Mouse (Mus musculus) layer of hippocampus, postnatal 36 days (tissue): Measurements from ENCODE around the gene Lrmp. TPM values are rescaled to one million over a fixed set of nuclear protein-coding genes. Genes with fewer than 3 reads are reported as not detected.
"Not testable (repeated sequence)": the region's sequence is repeated elsewhere in the genome, so short reads cannot be mapped to it uniquely, and the experiment has no call there.

Experiments used
- DNase-seq, 2 experiments: peaks; one replicate each; pipeline ENCODE4 v3.0.0; 2022
- total RNA-seq, 2 experiments: library from RNA; stranded (reverse); gene quantifications; 2 replicates each; pipeline ENCODE4 v1.2.3; 2021

Lrmp gene
- total RNA-seq, 2 experiments from 2014 or later = 3.2 to 3.3 TPM

DNA sequence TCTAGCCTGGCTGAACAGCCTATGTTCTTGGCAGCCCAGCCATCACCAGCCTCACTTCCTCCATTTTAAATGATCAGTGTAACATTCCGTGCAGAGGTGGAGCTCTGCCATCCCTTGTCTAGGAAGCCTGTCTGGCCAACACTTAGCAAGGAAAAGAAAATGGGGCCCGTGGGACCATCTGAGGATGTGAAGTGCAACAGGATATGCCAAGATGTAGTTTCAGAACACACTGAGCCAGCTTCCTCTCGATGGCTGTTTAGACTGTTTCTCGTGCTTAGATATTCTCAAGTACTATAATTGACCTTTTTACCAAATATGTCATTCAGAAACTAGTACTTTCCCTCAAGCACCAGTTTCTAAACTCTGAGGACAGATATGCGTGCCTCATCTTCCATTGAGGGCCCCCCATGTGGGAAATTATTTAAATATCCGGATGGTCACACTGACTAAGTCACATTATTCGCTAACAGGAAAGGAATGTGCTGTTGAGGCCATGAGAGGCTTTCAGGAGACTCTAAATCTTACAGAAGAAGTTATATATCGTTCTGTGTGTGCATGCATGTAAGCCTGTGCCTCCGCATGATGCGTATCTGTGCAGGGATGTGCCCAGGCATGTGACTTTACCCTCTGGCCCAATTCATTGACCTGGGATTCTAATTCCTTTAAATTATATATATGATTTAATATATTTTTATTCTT lies 11.1 kb upstream of the Lrmp start:
- no peak for DNase-seq

DNA sequence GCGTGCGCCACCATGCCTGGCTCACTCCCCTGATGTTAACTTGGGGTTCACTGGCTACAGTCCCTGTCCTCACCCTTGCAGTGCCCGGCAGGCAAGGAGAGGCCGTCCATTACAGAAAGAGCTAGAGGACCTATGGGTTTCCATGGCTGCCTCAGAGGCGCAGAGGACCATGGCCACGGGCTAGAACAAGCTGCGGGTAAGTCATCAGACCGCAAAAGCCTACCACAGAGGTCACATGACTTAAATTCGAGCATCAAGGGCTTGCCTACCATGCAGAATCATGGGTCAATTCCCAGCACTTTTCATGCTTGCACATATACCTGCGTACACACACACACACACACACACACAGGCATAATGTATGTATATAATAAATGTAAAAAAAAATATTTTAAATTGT lies 10.0 kb upstream of the Lrmp start:
- no peak for DNase-seq

DNA sequence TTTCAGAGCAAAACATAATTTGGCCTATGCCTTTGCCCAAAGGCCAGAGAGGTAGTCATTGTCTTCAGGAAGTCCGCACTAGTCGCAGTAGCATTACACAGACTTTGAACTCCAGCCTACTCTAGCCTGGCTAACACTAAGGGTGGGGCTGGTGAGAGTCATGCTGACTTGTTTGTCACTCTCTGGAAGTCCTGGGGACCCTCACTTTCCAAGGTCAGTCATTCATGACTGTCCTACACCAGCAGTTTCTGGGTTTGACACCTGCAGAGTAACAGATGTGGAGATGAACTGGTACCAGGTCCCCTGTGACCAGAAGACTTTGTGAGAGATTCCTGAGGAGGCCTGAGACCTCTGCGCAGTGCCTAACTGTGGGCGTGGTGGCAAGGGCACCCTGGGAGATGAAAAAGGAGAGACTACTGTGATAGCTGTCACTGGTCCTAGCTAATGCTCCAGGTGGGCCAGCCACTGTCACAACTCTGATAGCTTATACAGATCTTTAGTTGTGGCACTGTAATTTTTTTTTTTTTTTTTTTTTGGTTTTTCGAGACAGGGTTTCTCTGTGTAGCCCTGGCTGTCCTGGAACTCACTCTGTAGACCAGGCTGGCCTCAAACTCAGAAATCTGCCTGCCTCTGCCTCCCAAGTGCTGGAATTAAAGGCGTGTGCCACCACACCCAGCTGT lies 9.2 kb upstream of the Lrmp start:
- DNase-seq = no peak

DNA sequence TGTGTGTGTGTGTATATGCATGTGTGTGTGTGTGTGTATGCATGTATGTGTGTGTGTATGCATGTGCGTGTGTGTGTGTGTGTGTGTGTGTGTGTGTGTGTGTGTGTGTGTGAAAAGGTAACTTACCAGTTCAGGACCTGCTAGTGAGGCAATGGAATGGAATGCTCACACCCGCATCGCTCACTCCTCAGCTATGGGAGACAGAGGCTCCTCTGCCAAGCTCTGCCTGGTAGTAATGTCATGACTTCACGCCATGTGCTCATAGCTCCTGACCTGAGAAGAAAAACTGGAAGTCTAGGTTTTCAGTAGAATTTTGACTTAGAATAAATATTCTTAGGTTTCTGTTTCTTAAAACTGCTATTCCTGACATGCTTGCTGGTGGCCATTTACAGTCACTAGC lies 4.7 kb upstream of the Lrmp start:
- no peak for DNase-seq

DNA sequence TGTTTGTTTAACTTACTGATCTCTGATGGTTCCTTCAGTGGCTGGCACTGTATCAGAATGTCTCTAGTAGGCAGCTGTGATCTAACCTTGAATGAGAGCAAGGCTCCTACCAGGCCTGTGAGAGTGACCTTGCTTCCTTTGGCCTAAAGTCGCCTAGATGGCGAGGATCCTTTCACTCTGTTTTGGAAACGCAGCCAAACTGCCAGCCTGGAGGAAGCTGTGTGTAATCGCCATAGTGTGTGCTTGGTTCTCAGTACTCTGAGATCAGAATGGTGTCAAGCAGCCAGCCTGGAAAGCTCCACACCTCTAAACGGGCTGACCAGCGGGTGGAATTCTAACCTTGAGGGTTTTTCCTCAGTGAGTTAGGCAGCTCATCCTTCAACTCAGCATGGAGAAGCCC lies 2.6 kb upstream of the Lrmp start:
- DNase-seq = no peak

DNA sequence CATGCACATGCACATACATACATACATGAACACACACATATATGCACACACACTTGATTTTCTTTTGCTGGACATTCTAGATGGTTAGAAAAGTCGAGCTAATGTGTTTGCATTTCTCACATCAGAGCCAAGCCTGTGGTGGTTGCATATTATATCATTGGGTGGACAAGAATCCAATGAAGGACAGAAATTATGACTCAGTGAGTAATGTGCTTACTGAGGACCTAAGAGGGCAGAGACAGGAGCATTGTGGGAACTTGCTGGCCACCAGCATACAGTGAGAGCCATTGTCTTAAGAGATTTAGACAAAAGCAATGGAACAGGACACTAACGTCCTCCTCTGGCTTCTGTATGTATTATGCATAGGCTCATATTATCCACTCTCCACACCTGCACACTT lies 892 bp upstream of the Lrmp start:
- no peak for DNase-seq

DNA sequence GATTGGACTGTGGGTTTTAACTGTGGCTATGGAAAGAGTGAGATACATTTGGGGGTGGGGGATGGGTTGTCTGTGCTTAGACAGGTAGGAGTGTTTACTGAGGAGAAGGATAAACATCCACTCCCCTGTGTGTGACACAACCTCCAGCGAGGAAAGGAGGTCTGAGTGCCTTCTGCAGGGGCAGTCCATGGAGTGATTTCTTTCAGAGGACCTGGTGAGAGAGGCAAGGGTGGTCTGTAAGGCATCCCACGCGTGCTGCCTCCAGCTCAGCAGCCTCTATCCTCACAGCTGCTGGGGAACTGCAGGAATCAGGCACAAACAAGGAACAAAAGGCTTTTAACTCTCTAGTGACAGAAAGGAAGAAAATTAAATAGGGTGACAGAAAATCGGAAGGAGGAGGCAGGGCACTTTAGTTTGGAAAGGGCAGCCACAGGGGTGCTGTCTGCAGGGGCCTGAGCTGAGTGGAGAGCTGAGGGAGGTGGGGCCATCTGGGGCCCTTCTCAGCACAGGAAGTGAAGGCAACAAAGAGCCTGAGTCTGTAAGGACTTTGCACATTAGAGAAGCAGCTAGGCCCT lies 732 bp downstream of the Lrmp start:
- DNase-seq = no peak

DNA sequence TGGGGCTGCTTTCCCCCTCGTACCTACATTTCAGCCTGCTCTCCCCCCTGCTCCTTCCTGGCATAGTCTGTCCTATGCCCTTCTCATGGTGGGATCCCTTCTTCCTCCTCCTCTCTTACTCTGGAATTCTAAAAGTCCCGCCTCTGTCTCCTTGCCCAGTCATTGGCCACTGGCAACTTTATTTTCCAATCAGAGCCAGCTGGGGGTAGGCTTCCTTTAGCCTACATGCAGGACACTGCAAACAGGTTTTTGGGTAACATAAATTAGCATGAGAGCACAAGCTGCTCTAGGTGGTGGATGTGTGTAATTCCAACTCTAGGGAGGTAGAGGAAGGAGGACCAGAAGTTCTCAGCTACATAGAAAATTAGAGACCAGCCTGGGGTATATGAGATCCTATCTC lies 4.6 kb downstream of the Lrmp start:
- DNase-seq = no peak

DNA sequence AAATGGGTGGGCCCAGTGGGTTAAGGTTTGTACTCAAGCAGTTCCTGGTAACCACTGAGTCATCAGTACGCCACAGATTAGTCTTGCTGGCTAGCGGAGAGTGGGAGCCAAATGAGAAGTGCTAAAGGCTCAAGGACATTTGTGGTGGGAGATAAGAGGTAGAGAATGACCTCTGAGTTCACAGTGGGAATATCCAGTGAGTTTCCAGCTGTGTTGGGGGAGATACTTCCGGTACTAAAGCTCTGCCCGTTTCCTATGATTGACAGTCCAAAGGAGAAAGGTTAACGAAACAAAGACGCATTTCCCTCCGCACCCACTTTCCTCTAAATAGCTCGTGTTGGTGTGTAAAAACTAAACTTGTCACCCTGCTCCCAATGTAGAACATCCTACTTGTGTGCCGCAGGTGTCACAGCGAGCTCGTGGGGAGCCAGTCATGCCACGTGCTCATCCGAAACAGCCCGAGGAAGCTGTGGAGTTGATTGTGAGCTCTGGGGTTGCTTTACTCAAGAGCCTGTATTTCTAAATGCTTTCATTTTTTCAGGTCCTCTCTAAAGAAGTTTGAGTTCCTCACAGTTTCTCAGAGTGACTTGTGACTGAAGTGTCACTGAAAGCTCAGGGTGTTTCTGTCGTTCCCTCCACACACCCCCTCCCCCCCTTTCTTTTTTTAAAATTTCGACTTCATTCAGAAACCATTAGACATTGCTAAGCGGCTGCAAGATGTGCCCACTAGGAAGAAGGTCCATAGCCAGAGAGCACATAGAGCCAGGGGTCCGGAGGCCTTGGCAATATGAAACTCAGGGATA lies 5.5 kb downstream of the Lrmp start:
- DNase-seq = no peak

DNA sequence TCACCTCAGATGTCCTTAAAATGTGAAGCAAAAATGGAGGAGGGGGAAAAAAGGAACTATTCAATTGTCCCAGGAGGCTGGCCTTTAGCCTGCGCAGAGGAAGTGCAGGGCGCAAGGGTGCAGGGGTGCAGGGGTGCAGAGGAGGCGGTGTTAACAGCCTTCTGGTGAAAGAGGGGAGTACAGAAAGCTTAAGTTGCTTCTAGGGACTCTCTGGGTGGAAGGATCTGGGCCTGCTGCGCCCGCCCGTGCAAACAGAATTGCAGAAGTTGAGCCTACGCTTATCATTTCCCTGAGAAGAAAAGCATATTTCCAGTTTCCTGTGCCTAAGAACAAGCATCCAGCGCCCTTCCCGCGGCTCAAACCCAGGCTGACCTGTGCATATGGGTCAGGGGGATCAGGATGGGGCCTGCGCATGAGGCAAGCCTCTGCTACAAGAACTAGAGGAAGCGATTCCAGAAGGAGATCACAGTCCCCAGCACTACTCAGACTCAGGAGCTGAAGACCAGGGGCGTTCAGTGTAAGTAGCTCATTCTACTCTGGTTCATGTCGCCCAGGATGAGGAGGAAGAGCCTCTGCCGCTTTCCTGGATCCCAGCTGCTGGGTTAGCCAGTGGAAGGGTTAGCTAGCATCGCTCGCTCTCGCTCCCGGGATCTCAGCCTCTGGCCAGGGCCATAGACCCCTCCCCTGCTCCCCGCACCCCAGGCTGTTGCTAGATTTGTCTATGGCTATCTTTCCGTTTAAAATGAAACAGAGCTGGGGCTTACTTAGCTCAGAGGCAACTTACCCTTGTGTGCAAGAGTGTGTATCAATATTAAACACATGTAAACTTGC lies 6.4 kb downstream of the Lrmp start:
- no peak for DNase-seq

DNA sequence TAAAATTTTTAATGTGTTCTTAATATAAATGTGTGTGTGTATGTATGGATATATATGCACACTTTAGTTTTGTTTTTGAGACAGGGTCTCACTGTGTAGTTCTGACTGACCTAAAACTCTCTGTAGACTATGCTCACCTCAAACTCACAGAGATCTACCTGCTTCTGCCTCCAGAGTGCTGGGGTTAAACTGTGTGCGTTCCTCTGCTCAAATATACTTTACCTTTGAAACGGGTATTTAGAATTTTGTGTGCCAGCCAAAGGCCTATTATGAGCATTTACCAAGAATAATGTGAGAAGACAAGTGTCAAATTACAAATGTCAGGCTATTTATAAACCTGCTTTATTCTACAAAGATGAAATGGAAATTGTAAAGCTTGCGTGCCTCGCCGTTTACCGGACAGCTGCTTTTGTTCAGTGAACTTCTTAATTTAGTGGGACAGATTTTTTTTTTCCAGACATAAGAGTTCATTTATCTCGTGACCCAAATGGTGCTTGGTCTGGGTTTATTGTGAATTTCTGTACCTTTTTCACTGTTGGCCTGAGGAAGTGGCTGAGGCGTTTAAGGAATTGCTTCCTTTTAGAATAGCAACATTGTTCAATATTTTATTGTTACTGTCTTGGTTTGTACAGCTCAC lies 7.1 kb downstream of the Lrmp start:
- no peak for DNase-seq

DNA sequence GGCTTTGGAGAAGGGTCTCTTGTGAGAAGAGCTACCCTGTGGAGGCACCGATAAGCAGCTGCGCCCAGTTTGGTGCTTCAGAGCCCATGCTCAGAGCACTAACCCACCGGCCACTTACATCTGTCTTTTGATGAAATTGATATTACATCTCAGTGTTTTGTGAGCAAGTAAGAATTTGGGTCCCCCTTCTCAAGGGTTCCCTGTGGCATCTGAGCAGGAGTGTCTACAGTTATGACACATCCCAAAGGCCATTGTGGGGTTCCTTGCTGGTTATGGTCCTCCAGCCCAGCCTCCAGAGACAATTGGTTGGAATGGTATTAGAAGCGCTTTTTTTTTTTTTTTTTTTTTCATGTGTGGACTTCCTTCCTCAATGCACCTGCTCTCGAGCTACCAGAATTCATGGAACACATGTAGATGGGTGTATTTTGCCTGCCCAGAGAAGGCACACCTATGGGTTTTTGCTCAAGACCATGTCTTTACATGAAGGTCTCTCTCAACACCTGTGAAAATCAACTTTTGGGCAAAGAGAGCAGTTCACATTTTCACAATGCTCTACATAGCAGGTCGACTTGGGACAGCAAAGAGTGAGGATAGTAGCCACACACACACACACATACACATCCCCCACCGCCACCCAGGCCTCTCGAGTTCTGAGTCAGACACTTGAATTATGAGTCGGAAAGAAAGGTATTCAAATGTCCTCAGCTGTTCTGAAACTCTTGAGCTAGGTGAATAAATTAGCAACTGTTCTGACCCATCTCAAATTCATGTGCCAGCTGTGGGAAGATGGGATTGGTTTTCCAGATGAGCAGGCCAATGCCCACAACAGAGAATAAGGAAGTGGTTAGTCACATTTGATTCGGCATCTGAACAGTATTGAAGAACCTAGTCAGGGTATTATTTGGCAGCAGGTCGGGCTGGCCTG lies 7.9 kb downstream of the Lrmp start:
- DNase-seq = no peak

DNA sequence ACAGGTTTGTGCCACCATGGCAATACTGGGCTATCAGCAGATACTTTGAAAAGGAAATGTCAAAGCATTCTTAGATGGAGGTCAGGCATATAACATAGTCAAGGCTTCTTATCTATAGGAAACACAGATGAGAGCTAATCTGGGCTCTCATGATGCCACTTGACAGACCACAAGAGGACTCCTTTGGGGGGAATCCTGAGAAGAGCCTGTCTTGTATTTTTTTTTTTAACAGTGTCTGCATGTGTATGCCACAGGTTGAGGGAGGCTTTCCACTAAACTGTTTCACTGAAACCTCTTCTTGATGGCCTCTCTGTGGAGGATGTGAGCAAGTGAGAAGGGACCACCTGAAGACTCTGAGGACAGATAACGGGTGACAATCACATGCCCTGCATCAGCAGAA lies 9.2 kb downstream of the Lrmp start:
- no peak for DNase-seq

DNA sequence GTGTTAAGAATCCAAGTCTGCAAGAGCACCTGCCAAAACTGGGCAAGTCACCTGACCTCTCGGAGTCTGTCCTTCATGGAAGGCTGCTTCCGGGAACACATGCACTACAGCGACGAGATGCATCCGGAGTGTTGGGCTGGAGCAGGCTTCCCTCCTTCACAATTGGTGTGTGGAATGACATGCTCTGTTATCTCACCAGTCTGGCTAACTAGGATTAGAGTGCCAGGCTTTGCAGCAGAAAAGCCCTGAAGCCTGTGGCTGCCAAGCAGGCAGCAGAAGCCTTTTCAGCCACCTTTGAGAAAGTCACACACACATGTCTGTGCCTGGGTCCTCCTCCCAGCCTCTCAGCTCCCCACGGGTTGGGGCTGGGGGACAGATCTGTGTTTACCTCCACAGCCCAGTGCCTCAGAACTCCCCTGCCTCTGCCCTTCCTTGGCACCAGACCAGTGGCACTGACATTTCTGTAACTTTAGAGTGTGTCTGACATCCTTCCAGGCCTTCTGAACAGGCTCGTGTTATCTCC lies 10.2 kb downstream of the Lrmp start:
- DNase-seq = no peak

DNA sequence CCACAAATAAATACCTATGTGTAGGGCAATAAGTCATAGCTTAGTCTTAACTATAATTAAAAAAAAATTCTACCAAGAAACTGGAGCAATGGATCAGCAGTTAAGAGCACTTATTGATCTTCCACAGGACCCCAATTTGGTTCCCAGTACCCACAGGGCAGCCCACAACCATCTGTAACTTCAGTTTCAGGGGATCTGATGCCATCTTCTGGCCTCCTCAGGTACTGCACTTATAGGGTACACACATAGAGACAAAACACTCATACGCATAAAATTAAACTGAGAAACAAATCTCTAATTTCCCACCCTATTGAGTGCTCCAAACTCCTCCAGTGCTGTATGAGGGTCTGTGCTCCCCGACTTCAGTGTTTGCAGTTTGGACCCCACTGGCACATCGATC lies 12.2 kb downstream of the Lrmp start:
- no peak for DNase-seq

DNA sequence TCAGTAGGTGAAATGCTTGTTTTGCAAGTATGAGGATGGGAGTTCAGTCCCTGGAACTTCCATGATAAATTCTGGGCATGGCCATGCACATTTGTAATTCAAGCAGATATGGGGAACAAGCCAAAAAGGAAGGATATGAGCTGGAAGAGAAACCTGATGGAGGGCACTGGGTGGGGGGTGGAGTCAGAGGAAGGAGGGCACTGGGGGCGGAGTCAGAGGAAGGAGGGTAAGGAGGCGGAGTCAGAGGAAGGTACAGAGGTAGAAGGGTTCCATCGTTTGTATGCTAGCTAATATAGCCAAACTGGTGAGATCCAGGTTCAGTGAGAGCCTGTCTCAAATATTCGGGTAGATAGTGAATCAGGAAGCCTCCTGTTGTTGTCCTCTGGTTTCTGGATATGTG lies 14.1 kb downstream of the Lrmp start:
- DNase-seq = no peak

DNA sequence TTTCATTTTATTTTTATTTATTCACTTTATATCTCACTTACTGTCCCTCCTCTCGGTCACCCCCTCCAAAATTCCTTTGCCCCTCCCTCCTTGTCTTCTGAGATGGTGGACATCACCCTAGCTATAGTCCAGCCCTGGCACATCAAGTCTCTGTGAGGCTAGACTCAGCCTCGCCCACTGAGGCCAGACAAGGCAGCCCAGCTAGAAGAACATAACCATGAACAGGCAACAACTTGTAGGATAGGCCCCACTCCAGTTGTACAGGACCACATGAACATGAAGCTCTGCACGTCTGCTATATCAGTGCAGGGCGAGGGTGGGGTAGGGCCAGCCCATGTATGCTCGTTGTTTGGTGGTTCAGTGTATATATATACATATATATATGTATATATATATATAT lies 16.5 kb downstream of the Lrmp start:
- no peak for DNase-seq

DNA sequence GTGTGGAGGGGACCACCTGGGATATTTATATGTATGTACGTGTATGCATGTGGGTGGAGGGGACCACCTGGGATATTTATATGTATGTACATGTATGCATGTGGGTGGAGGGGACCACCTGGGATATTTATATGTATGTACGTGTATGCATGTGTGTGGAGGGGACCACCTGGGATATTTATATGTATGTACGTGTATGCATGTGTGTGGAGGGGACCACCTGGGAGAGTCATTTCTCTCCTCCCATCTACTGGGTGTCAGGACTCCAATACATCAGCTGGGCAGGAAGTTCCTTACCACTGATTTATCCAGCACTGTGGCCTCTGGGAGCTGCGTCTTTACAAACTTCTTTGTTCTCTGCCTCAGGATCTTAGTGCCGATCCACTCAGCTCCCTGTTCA lies 17.5 kb downstream of the Lrmp start:
- not testable (repeated sequence) for DNase-seq

DNA sequence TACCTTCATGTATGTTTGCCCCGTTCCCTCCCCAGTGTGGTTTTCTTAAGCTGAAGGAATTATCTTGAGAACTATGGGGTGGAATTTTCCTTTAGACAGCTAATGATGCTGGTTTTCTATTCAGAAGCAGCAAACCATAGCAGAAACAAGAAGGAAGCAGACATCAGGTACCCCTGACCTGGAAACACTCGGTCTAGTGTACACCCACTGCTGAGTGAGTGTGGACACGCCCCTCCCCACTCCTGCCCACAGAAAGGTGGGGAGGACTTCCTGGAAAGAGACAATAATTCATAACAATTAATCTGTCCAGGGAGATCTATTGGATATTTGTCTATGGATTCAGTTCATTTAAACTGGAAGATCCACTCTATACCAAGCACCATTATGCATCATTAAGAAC lies 19.8 kb downstream of the Lrmp start:
- DNase-seq = no peak

DNA sequence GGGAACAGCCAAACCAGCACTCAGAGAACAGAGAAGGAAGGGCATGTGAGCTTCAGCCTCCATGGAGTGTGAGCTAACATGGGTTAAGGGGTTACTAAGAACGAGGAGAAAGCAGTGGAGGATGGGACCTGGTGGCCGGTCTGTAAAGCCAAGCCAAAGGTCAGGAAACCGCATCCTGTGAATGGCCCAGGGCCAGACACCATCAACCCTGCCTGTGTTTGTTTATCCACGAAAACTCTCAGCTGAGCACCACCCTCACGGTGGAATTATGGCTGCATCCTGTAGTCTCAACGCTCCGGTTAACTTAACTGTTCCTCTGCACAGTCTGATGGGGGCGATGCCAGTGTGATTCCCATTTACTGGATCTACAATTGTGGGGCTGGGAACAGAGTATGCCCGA lies 20.4 kb downstream of the Lrmp start:
- DNase-seq = no peak

DNA sequence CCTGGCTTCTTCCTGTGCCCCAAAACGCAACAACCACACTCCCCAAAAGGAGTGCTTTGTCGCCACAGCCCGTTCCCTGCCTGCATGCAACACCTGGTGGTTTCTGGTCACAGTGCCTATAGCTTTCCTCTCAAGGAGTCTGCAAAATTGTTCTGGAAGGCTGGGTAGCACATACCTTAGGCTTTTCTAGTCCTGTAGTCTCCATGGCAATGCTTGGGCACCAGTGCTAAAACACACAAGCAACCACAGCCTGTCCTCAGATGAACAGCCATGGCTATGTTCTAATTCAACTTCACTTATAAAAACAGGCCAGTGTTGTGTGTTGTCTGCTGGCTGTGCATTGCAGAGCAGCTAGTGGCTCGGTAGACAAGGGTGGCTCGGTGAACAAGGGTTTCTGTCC lies 21.4 kb downstream of the Lrmp start:
- no peak for DNase-seq
